Mouse (Mus musculus): ENCODE measurements around the gene Zbtb14.
A peak's percentile ranks its signal among the peaks of the same experiment; 100 is the strongest.

Gene Zbtb14

DNA sequence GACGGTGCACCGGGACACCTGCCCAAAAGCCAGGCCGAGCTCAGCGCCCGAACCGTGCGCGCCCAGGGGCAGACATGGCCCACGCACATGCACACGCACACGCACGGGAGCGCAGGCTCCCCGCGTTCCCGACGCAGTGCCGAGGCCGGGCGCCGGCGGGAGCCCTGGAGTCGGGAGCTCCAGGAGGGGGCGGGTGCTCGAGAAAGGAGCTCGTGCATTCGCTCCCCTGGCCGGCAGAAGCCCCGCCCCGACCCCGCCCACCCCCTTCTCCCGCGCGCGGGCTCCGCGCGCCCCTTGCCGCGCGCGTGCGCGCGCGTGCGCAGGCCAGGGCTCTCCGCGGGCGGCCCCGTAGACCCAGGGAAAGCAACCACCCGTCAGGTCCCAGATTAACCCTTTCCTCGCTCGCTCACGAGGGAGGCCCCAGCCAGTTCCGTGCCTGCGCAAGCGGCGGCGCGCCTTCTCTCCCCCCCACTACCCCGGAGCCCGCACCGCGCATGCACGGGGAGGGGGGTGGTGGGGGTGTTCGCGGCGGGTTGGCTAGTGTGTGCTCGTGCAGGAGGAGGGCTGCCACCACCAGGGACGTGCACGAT lies at the start of gene Zbtb14:
Gene Zbtb14, plus strand, starts transcription at position 540 of the 590 bp plus-strand sequence.
- DNase-seq (ENCODE audit: low spot score): peak; percentile 95

DNA sequence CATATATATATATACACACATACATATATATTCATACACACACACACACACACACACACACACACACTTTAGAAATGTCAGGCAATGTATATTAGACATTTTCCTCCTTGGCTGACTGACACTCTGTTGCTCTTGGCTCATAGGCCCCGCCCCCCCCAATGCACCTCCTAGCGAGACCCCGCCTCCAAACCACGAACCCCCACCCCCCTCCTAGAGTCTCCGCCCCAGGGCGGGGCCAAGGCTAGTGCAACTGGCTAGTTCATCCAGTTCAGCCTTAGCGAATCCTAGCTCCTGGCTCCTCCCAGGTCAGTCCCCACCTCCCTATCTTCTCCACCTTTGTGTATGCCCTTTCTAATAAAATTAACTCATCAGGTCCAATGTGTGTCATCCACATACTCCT lies 36.8 kb upstream of the Zbtb14 start:
- DNase-seq (ENCODE audit: low spot score): no peak

DNA sequence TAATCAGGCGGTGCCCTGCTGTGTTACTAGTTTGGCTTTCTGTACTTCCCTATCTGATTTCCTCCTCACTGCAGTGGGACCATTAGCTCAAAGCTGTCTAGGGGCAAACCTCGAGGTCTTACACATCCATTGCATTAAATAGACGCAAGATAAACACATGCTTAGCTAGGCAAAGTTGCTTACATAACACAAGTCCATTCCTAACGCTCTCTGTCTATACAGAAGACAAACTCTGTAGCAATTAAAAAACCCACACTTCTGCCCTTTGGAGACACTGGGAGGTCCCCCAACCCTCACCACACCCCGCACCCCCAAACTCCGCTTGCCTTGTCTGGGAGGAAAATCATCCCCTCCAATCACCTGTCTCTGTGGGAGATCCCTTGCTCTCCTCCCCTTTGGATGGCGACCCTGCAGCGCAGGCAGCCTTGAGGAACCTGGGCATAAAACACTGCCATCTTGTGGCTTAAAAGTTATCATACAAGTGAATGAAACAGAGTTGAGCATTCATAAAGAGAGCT lies 33.8 kb upstream of the Zbtb14 start:
- peak; percentile 85 for DNase-seq (ENCODE audit: low spot score)

DNA sequence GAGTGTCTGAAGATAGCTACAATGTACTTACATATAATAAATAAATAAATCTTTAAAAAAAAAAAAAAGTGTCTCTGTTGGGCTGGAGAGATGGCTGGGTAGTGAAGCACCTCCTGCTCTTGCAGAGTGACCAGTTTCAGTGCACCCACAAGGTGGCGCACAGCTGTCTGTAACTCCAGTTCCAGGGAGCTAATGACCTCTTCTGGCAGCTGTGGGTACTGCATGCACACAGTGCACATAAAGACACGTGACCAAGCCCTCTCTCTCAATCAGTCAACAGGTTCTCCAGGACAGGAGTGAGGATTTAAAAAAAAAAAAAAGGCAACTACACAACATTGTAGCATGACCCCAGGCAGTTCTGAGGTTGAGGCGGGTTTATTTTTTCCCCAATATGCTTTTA lies 17.8 kb upstream of the Zbtb14 start:
- peak; percentile 46 for DNase-seq (ENCODE audit: low spot score)

DNA sequence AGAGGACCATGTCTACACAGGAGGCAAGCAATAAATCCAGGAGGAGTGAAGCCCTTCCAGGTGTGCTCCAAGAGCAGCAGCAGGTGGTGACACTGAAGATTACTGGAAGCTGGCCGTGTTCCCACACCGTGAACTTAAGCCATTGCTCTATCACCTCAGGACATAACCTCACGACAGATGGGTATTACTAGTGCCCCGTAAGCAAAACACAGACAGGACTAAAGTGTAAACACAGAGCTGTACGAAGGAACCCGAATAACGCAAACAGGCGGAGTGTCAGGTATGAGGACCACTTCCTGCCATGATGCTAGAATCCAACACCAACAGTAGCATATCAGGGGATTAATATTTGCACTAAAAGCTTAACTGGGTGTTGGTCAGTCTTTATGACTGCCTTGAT lies 2.0 kb upstream of the Zbtb14 start:
- no peak for DNase-seq (ENCODE audit: low spot score)

DNA sequence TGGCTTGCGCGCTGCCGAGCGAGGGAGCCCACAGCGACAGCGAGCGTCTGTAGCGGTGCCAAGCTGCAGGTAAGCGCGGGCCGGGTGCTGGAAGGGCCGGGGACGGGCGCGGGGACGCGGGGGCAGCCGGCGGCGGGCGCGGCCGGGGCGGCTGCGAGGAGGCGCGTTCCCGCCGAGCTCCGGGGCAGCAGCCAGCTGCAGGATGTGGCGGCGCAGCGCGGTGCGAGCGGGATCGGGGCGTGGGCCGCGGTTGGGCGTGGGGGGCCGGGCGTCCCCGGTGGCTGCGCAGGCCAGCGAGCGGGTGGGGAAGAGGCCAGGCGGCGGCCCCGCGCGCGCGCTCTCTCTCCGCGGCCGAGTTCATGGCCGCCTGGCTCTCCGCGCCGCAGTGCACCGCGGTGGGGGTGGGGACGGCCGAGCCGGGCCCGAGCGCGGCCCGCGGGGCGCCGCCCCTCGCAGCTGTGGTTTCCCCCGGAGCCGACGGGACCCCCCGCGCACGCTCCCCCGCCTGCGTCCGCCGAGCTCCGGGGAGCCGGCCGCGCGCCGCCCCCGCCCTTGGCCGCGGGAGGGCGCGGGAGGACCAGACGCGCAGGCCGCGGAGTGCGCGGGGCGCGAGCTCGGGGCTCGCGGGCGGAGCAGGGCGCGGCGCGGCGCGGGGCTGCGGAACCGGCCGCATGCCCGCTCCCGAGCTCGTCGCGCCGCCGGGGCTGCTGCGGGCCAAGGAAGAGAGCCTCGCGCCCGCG lies 521 bp downstream of the Zbtb14 start:
- peak; percentile 77 for DNase-seq (ENCODE audit: low spot score)

DNA sequence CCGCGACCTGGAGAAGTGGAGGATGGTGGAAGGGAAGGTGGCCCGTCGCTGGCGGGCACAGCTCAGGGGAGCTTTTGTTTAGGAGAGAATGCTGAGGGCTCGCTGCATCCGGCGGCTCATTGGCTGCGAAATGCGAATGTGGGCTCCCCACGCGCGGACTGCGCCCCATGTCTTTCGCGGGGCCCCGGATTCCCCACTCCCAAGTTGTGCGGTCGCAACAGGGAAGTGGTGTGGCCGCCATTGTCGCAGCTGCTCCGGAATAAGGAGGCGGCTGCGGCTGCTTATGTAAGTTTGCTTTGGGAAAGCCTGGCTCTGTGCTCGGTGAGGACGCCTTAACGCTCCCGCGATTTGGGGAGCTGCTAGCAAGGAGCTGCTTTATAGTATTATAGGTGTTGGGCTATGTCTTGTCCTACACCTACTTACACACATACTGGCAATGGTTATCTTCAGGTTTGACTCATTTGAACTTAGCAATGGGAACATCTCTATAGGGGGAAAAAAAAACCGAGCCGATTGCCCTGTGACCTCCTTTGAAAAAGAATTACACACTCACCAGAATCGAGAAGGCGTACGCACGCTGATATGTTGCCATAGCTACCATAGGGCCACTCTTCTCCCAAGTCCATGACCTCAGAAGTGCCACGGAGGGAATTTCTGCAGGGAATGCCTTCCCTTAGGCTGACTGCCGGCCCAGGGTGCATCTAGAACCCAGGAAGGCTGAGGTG lies 1.3 kb downstream of the Zbtb14 start:
- peak; percentile 82 for DNase-seq (ENCODE audit: low spot score)

DNA sequence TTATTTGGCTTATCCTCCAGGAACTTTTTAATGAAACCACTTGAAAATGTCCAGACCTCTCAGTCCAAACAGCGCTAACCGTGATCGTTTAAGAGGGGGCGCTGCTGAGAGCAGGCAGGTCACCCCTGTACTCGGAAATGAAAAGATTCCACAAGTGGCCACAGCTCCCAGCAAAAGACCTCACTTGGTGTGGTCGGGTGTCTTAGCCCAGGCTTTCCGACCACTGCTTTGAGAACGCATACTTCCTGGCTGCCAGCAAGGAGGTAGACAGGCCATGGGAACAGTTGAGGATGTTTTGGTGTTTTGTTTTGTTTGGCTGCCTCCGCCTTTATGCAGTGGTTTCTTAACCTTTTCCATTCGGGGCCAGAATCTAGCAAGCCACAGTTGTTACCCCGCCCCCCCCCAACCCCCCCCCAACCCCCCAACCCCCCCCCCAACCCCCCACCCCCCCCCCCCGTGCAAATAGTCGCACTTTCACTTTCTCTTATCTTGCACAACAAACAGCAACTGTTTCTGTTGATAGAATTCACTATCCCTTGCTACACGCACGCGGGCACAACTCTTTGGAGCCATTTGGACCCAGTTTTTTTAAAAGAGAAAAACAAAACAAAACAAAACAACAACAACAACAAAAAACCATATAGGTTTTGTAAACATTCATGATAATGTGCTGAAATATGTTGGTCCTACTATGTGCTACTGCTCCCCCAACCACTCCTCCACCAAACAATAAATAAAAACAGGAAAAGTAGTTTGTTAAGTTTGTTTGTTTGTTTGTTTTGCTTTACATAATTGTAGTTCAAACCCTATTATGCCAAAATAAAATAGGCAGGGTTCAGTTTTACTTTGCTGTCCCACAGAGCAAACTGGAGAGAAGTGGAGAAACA lies 13.5 kb downstream of the Zbtb14 start:
- DNase-seq (ENCODE audit: low spot score): no peak

DNA sequence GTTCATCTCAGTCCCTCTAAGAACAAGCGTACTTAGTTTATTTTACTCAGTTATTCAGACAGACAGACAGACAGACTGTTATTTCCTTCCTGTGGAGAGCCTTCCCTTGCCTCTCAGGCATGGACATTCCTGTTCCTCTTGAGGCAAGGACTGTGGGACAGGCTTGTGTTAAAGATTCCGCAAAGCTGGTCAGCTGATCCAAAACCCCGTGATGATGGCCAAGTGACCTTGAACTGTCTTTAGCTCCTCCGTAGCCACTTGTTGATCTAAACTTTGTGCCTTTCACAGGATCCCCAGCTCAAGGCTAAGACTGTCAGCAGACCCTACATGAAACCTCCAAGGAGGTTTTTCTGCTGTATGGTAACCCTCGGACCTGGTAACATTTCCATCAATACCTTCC lies 14.3 kb downstream of the Zbtb14 start:
- no peak for DNase-seq (ENCODE audit: low spot score)

DNA sequence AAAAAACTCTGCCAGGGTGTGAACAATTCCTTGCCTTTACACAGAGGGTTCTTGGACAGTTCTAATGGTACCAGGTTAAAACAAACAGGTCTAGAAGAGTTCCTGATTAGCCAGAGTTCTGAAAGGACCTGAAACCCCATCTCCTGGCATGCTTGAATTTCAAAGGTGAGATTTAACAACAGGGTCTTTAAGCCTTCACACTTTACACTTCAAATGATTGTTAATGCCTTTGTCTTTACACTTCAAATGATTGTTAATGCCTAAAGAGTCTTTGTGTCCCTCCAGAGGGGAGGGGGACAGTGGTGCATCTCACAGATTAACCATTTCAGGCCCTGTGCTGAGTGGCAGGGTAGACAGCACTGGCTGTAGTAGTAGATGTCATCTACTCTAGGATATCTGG lies 15.2 kb downstream of the Zbtb14 start:
- DNase-seq (ENCODE audit: low spot score): no peak

DNA sequence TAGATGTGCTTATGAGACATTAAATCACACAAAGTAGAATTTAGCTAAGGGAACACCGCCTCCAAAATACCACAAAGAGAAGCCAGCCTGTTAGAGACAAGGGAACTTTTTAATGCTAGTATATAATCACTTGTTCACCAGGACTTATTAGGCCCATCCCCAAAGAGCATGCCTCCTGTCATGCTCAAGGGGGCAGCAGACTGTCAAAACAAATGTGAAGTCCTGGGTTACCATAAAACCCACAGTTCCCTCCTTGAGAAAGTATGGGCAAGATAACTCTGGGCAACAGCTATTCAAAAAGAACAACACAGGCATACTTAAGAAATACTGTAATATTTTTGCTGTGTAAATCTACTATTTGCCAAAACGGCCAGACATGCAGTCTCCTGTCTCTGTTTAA lies 18.3 kb downstream of the Zbtb14 start:
- DNase-seq (ENCODE audit: low spot score): no peak

DNA sequence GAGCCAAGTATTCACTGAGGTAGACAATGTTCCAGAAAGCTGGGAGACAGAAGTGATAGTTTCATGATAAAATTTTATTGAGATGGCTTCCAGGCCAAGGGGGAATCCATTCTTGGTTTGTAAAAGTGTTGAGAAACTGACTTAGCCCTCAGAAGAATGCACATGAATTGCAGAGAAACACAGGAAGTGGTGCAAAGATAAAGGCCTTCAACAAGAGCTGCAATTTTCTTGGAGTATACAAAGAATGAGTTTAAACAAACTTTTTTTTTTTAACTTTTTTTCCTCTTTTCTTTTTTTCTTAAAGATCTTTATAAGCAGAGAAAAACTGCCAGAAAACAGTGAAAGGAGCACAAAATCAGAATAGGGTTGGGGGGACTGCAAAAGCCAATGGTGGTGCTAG lies 33.3 kb downstream of the Zbtb14 start:
- no peak for DNase-seq (ENCODE audit: low spot score)

DNA sequence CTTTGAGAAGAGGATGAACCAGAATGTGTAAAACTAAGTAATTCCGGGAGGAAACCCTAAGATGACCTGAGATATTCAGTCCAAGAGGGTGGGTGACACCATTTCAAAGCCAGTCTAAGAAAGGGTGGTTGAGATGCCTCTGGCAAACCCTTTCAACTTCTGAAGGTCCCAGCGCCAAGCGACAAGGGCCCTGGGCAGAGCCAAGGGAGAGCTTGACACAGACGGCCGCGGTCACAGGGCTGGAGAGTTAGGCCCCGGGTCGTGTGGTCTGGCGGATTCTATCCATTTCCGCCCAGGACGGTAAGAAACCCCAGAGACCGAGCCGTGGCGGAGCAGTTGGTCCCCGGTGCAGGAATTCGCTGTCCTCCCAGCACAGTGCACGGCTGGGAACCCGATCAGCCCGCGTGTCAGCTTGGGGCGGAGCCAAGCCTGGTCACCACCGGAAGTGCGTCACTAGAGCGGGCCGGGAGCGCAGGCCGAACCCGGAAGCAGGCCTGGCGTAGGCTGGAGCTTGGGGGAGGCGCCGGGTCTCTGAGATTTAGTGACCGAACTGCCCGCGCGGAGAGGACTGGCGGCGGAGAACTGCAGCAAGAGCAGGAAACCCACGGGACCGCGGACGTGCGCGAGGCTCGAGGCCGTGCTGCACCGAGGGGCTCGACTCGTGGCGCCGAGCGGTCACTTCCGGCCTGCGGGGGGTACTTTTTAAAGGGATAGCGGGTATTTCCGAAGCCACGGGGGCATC lies 34.2 kb downstream of the Zbtb14 start:
- DNase-seq (ENCODE audit: low spot score): peak; percentile 95

DNA sequence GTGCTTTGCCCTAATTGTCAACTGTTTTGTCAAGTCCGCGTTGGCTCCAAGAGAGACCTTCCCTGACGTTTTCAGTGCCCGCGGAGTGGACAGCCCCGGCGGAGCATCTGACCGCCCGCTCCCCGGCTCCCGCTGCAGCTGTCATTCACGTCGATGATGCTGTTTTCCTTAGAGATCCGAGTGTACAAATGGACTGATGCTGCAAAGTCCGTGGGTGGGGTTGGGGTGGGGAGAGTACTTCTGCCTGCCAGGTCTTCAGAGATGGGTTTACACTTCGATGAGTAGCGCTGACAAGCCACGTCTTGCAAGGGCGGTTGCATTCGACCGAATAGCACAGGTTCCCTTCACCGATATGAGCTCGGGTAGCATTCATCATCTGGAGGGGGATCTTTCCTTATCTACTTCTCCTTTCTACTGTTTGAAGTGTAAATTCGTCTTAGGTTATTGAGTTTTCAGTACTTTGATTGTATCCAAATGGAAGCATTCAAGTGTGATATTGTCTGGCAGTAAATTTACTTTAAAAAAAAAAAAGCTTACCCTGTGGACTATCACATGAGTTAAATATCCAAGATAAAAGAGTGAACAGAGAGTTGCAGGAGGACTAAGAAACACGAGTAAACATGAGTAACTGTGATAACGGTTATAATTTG lies 35.0 kb downstream of the Zbtb14 start:
- DNase-seq (ENCODE audit: low spot score): no peak

DNA sequence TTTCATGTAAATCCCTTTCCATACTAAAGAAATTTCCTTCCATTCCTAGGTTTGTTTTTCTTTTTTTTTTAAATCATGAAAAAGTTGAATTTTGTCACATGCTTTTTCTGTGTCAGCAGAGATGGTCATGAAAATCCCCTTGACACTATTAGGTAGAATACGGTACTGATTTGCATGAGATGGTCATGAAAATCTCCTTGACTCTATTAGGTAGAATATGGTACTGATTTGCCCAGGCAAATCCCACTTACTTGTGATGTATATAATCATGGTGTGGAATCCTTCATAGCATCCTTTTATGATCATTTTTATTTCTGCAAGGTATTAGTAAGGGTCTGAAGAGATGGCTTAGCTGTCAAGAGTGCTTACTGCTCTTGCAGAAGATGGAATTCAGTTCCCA lies 38.7 kb downstream of the Zbtb14 start:
- peak; percentile 85 for DNase-seq (ENCODE audit: low spot score)

DNA sequence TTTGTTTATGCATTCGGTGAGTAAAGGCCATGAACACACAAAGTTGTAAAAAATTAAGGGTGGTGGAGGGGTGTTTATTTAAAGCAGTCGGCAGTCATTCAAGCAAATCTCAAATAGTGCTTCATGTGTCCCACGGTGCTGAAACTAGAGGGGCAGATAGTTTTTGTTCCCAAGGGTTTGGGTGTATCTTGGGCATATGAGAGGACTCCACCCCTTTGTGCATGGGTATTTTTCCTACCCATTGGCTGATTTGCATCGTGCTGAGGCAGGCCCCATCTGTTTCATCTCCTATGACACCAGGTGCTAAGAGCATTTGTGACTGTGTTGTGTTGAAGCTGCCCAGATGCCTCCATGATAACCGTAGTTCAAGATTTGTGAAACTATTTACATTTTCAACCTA lies 55.0 kb downstream of the Zbtb14 start:
- no peak for DNase-seq (ENCODE audit: low spot score)

DNA sequence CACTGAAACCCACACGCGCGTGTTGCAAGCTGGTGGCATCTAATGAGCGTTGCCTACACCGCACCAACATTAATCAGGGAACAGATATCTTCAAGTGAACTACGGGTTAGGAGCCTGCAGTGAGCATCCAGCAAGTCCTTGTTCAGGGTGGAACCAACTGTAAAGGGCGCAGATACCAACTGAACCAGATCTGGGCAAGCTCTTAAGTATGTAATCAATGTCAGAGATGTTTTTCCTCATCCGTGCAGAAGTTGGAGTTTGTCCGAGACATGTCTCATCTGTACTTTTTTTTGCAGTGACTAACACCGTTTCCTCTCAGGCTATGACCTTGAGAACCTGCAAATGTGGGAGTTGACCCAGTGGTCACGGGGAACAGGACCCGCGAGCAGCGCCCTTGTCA lies 55.6 kb downstream of the Zbtb14 start:
- no peak for DNase-seq (ENCODE audit: low spot score)

DNA sequence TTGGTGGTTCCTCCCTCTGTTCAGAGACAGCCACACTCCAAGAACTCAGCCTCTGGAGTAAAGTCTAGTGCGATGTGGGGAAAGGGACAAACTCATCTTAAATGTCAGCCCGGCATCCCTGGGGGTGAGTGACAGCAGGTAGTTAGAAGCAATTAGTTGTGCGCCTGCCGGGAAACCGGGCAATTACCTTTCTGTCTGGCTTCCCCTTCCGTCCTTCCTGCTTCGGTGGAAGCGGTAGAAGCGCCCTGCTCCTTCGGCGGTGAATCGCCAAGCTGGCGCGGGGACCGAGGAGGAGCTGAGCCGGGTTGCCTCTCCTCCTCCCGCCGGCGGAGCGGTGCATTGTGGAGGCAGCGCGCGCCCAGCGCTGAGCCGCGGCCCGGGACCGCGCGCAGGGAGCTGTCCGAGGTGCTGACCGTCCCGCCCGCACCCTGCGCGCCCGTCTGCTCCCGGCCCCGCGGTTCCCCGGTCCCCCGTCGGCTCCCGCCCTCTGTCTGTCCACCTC lies 56.2 kb downstream of the Zbtb14 start, which contains the start of gene Akain1:
Gene Akain1, plus strand, starts transcription at position 337 of the 502 bp plus-strand sequence.
- peak; percentile 86 for DNase-seq (ENCODE audit: low spot score)

DNA sequence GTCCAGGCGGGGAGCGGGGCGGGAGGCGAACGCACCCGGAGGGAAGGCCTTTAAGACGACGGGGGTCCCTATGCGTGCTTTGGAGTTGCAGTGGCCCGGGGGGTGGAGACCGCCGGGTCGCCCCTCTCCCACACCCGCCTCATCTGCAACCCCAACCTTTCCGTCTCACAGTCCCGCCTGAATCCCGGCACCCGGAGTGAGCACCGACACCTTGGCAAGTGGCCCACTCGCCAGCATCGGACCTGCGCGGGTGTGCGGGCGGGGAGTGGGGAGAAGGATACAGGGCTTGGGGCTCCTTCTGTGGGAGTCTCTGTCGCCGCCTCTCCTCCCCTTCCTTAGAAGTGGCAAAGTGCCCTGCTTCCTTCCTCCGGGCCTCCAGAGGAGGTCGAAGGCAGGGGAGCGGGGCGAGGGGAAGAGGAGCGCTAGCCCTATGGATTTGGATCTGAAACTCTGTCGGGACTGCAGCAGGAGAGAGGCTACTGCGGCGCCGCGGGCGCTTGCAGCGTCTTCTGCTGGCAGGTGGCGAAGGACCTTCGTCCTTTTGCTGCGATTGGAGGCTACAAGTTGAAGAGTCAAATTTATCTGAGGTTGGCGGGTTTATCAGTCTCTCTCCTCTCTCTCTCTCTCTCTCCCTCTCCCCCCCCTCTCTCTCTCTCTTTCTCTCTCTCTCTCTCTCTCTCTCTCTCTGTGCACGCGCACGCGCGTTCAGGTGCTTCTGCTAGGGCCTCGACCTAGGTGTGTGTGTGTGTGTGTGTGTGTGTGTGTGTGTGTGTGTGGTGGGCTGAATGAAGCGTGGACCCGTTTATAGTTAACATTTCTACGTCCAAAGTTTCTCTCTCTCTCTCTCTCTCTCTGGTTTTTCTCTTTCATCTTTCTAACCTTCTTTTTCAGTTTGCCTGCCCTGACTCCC lies 57.0 kb downstream of the Zbtb14 start:
- no peak for DNase-seq (ENCODE audit: low spot score)

All from retina, embryonic 14.5 days (tissue).